Mouse (Mus musculus) thymus, postnatal 0 days (tissue): ENCODE results near the gene Kdelr3. TPM values are rescaled to one million over a fixed set of nuclear protein-coding genes. Genes with fewer than 3 reads are reported as not detected.
A peak's percentile ranks its signal among the peaks of the same experiment; 100 is the strongest.

Experiments used
- DNase-seq: peaks from one replicate; pipeline ENCODE4 v3.0.0-alpha.2; 2015; ENCODE audit warnings: low spot score
- polyA plus RNA-seq: library from polyadenylated mRNA; unstranded; fragments of >200 nt; fragmentation: Nextera tagmentation; extraction: Ambion mirVana; gene quantifications from 2 replicates; pipeline ENCODE4 v1.2.1, GENCODE M21; 2015

The Kdelr3 gene
- polyA plus RNA-seq, 1 experiment from 2014 or later: 9.5 TPM

GRCm38 (mm10) chr15:79510425-79510824, 5.8 kb upstream of the Kdelr3 start:
- no peak for DNase-seq

GRCm38 (mm10) chr15:79511553-79512320, 4.5 kb upstream of the Kdelr3 start:
- DNase-seq: peak; percentile 49

GRCm38 (mm10) chr15:79513940-79514339, 2.3 kb upstream of the Kdelr3 start:
- DNase-seq: peak; percentile 48

GRCm38 (mm10) chr15:79517710-79518109, 1.5 kb downstream of the Kdelr3 start:
- DNase-seq: no peak

GRCm38 (mm10) chr15:79518571-79518970, 2.4 kb downstream of the Kdelr3 start:
- DNase-seq: no peak

GRCm38 (mm10) chr15:79519400-79520220, 3.4 kb downstream of the Kdelr3 start:
- DNase-seq: no peak

- DNase-seq: no peak
Measured at GRCm38 (mm10) chr15:79525564-79525963, 9.4 kb downstream of the Kdelr3 start.

- DNase-seq: no peak
Measured at GRCm38 (mm10) chr15:79525979-79526768, 10.0 kb downstream of the Kdelr3 start.

- no peak for DNase-seq
Measured at GRCm38 (mm10) chr15:79527192-79527591, 11.0 kb downstream of the Kdelr3 start.

GRCm38 (mm10) chr15:79527991-79528639, 11.9 kb downstream of the Kdelr3 start:
- no peak for DNase-seq

GRCm38 (mm10) chr15:79529935-79530334, 13.7 kb downstream of the Kdelr3 start:
- no peak for DNase-seq

- no peak for DNase-seq
Measured at GRCm38 (mm10) chr15:79533796-79534195, 17.6 kb downstream of the Kdelr3 start.

GRCm38 (mm10) chr15:79543968-79544367, 27.8 kb downstream of the Kdelr3 start:
- no peak for DNase-seq

- peak; percentile 7 for DNase-seq
Measured at GRCm38 (mm10) chr15:79545496-79545895, 29.3 kb downstream of the Kdelr3 start.

- peak; percentile 61 for DNase-seq
Measured at GRCm38 (mm10) chr15:79545921-79546399, 29.7 kb downstream of the Kdelr3 start.

- DNase-seq: peak; percentile 98
Measured at GRCm38 (mm10) chr15:79546410-79547288, 30.4 kb downstream of the Kdelr3 start, which contains the start of gene Ddx17. Gene Ddx17 (minus strand): TSS chr15:79546741.

GRCm38 (mm10) chr15:79547289-79547820, 31.1 kb downstream of the Kdelr3 start:
- DNase-seq: peak; percentile 7

- DNase-seq: no peak
Measured at GRCm38 (mm10) chr15:79548226-79548625, 32.0 kb downstream of the Kdelr3 start.

- DNase-seq: no peak
Measured at GRCm38 (mm10) chr15:79552566-79552965, 36.4 kb downstream of the Kdelr3 start.

GRCm38 (mm10) chr15:79559649-79560048, 43.4 kb downstream of the Kdelr3 start:
- no peak for DNase-seq
